Mouse (Mus musculus) heart, postnatal 25 days (tissue): Measurements from ENCODE around the gene Echdc3. TPM values are rescaled to one million over a fixed set of nuclear protein-coding genes. Genes with fewer than 3 reads are reported as not detected.

Source experiments
- DNase-seq: peaks from one replicate; pipeline ENCODE4 v3.0.0; 2022; ENCODE audit warnings: low spot score
- intact Hi-C: fragments of 180-260 bp; cut with DNase I; formaldehyde crosslinking; loops from one replicate; pipeline ENCODE4 v1.15.1; 2025
- total RNA-seq, 2 experiments: library from RNA; stranded (reverse); gene quantifications; 2 replicates each; pipeline ENCODE4 v1.2.3; 2021

Echdc3 gene
- total RNA-seq, 2 experiments from 2014 or later, result 20.1 to 22.1 TPM

- intact Hi-C loops, result no loop called here
- DNase-seq, result no peak
These were observed 33.1 kb downstream of the Echdc3 start for GRCm38 (mm10) chr2:6179749-6180117.

- intact Hi-C loops, result no loop called here
- no peak for DNase-seq
These were observed 33.7 kb downstream of the Echdc3 start for GRCm38 (mm10) chr2:6178901-6179748.

GRCm38 (mm10) chr2:6173013-6173412 is 39.8 kb downstream of the Echdc3 start:
- intact Hi-C loops, result no loop called here
- DNase-seq, result no peak

- no peak for DNase-seq
- intact Hi-C loops, result loop anchor here (5.0 kb wide), 1 partner anchor 116 kb away; no protein-coding TSS in a partner anchor
These were observed 44.3 kb downstream of the Echdc3 start for GRCm38 (mm10) chr2:6168560-6168959.

GRCm38 (mm10) chr2:6167843-6168558 is 44.8 kb downstream of the Echdc3 start:
- no peak for DNase-seq
- intact Hi-C loops, result loop anchor here (1.0 to 5.0 kb wide), 2 partner anchors 116 to 173 kb away; no protein-coding TSS in a partner anchor

- DNase-seq, result no peak
- intact Hi-C loops, result loop anchor here (5.0 kb wide), 1 partner anchor 113 kb away; no protein-coding TSS in a partner anchor
These were observed 47.1 kb downstream of the Echdc3 start for GRCm38 (mm10) chr2:6165771-6166170.

GRCm38 (mm10) chr2:6164606-6165290 is 48.1 kb downstream of the Echdc3 start:
- no peak for DNase-seq
- intact Hi-C loops, result loop anchor here (5.0 kb wide), 1 partner anchor 112 kb away; no protein-coding TSS in a partner anchor

GRCm38 (mm10) chr2:6162366-6163040 is 50.3 kb downstream of the Echdc3 start:
- no peak for DNase-seq
- intact Hi-C loops, result no loop called here

GRCm38 (mm10) chr2:6159735-6160134 is 53.1 kb downstream of the Echdc3 start:
- intact Hi-C loops, result no loop called here
- DNase-seq, result no peak

- intact Hi-C loops, result no loop called here
- DNase-seq, result no peak
These were observed 53.6 kb downstream of the Echdc3 start for GRCm38 (mm10) chr2:6159219-6159618.

GRCm38 (mm10) chr2:6157635-6158034 is 55.2 kb downstream of the Echdc3 start:
- intact Hi-C loops, result no loop called here
- DNase-seq, result no peak

GRCm38 (mm10) chr2:6157208-6157607 is 55.6 kb downstream of the Echdc3 start:
- no peak for DNase-seq
- intact Hi-C loops, result no loop called here

- intact Hi-C loops, result no loop called here
- DNase-seq, result no peak
These were observed 63.0 kb downstream of the Echdc3 start for GRCm38 (mm10) chr2:6149801-6150200.

GRCm38 (mm10) chr2:6146901-6147300 is 65.9 kb downstream of the Echdc3 start:
- DNase-seq, result no peak
- intact Hi-C loops, result no loop called here

- intact Hi-C loops, result no loop called here
- no peak for DNase-seq
These were observed 66.6 kb downstream of the Echdc3 start for GRCm38 (mm10) chr2:6146257-6146656.

GRCm38 (mm10) chr2:6145611-6146010 is 67.2 kb downstream of the Echdc3 start:
- DNase-seq, result no peak
- intact Hi-C loops, result no loop called here

GRCm38 (mm10) chr2:6142915-6143654 is 69.7 kb downstream of the Echdc3 start:
- no peak for DNase-seq

GRCm38 (mm10) chr2:6140572-6141161 is 72.2 kb downstream of the Echdc3 start:
- DNase-seq, result no peak
- intact Hi-C loops, result no loop called here

More at GRCm38 (mm10) chr2:6142915-6143654, 69.7 kb downstream of the Echdc3 start:
- intact Hi-C loops, result no loop called here
